Mouse (Mus musculus) midbrain, embryonic 14.5 days (tissue): ENCODE results near the gene Fnip2. TPM values are rescaled to one million over a fixed set of nuclear protein-coding genes. Genes with fewer than 3 reads are reported as not detected.

Experiments
- ATAC-seq: fragments of 200-750 bp; cut with Nextera tagmentation; 2 replicates; pipeline ENCODE4 v1.8.0; 2017; ENCODE audit warnings: moderate number of reproducible peaks, moderate library complexity; ENCODE audit not compliant: low FRiP score, low TSS enrichment
- DNase-seq: peaks from one replicate; pipeline ENCODE4 v3.0.0-alpha.2; 2015
- H3K27ac ChIP-seq: fragments of 300-500 bp; sonication (generic); replicated peaks from 2 replicates; pipeline ENCODE4 v1.5.1; 2014; ENCODE audit warnings: mild to moderate bottlenecking, low read depth, low read length, moderate library complexity
- H3K27me3 ChIP-seq: fragments of 300-500 bp; sonication (generic); 2 replicates; pipeline ENCODE4 v1.6.1; 2014; ENCODE audit warnings: low read length, control low read depth, mixed read lengths; ENCODE audit not compliant: control insufficient read depth, insufficient read depth
- H3K36me3 ChIP-seq: fragments of 300-500 bp; sonication (generic); 2 replicates; pipeline ENCODE4 v1.6.1; 2014; ENCODE audit warnings: low read length, control low read depth; ENCODE audit not compliant: control insufficient read depth, insufficient read depth
- H3K4me1 ChIP-seq: fragments of 300-500 bp; sonication (generic); 2 replicates; pipeline ENCODE4 v1.6.1; 2014; ENCODE audit warnings: mild to moderate bottlenecking, antibody characterized with exemption, low read length, control low read depth; ENCODE audit not compliant: control insufficient read depth, insufficient read depth
- H3K4me2 ChIP-seq: fragments of 300-500 bp; sonication (generic); 2 replicates; pipeline ENCODE4 v1.6.1; 2014; ENCODE audit warnings: mild to moderate bottlenecking, low read length, moderate library complexity
- H3K4me3 ChIP-seq: fragments of 300-500 bp; sonication (generic); replicated peaks from 2 replicates; pipeline ENCODE4 v1.5.1; 2014; ENCODE audit warnings: low read depth, low read length
- H3K9ac ChIP-seq: fragments of 300-500 bp; sonication (generic); replicated peaks from 2 replicates; pipeline ENCODE4 v1.6.1; 2014; ENCODE audit warnings: mild to moderate bottlenecking, low read length, moderate library complexity
- H3K9me3 ChIP-seq: fragments of 300-500 bp; sonication (generic); 2 replicates; pipeline ENCODE4 v1.6.1; 2016; ENCODE audit warnings: low read length, control low read depth, mixed read lengths; ENCODE audit not compliant: control insufficient read depth
- WGBS: fragments of 180-500 bp; shearing (Covaris S2); extraction: QIAGEN DNeasy Blood & Tissue Kit; methylation state at CpG from one replicate; pipeline ENCODE4 v1.1.7; 2014; 5-methylcytosine and 5-hydroxymethylcytosine counted together
- polyA plus RNA-seq: library from polyadenylated mRNA; unstranded; fragments of >200 nt; fragmentation: Nextera tagmentation; extraction: Ambion mirVana; gene quantifications from 2 replicates; pipeline ENCODE4 v1.2.1, GENCODE M21; 2014

Gene Fnip2
- polyA plus RNA-seq, 1 experiment from 2014 or later: 7.7 TPM

GRCm38 (mm10) chr3:79434985-79435384 lies 132.6 kb downstream of the Fnip2 start:
- 18% methylated on average over 5 of the region's 5 CpGs for WGBS
- no peak overlapping the region for H3K9ac ChIP-seq
- H3K27ac ChIP-seq: no peak overlapping the region
- no peaks in the 10 kb centered on the region for H3K27me3 ChIP-seq
- no peaks in the 10 kb centered on the region for H3K4me1 ChIP-seq
- H3K4me3 ChIP-seq: no peak overlapping the region
- no peaks in the 10 kb centered on the region for H3K36me3 ChIP-seq
- ATAC-seq: no peak
- no peak for DNase-seq
- H3K9me3 ChIP-seq: no peaks in the 10 kb centered on the region
- no peak overlapping the region for H3K4me2 ChIP-seq

GRCm38 (mm10) chr3:79434436-79434835 lies 133.2 kb downstream of the Fnip2 start:
- WGBS: 76% methylated on average over 9 of the region's 9 CpGs
- Histone ChIP-seq H3K9ac (no peak overlapping the region), H3K27ac (no peak overlapping the region), H3K4me2 (no peak overlapping the region), H3K9me3 (no peaks in the 10 kb centered on the region), H3K4me1 (no peaks in the 10 kb centered on the region), H3K27me3 (no peaks in the 10 kb centered on the region), H3K36me3 (no peaks in the 10 kb centered on the region), H3K4me3 (no peak overlapping the region)
- ATAC-seq: no peak
- DNase-seq: no peak

GRCm38 (mm10) chr3:79433593-79433992 lies 134.0 kb downstream of the Fnip2 start:
- Histone ChIP-seq H3K4me3 (no peak overlapping the region), H3K9ac (no peak overlapping the region), H3K27me3 (no peaks in the 10 kb centered on the region), H3K36me3 (no peaks in the 10 kb centered on the region), H3K9me3 (no peaks in the 10 kb centered on the region), H3K27ac (no peak overlapping the region), H3K4me1 (no peaks in the 10 kb centered on the region), H3K4me2 (no peak overlapping the region)
- ATAC-seq: no peak
- no peak for DNase-seq

- H3K27me3 ChIP-seq: no peaks in the 10 kb centered on the region
- no peaks in the 10 kb centered on the region for H3K36me3 ChIP-seq
- H3K27ac ChIP-seq: no peak overlapping the region
- H3K9me3 ChIP-seq: no peaks in the 10 kb centered on the region
- ATAC-seq (no peak), DNase-seq (no peak)
- no peak overlapping the region for H3K4me3 ChIP-seq
- no peak overlapping the region for H3K9ac ChIP-seq
- no peaks in the 10 kb centered on the region for H3K4me1 ChIP-seq
- H3K4me2 ChIP-seq: no peak overlapping the region
- WGBS: 91% methylated on average over 1 of the region's 1 CpGs
These were observed 142.2 kb downstream of the Fnip2 start for GRCm38 (mm10) chr3:79425441-79425840.

GRCm38 (mm10) chr3:79418921-79419320 lies 148.7 kb downstream of the Fnip2 start:
- Histone ChIP-seq H3K9ac (no peak overlapping the region), H3K27ac (no peak overlapping the region), H3K36me3 (no peaks in the 10 kb centered on the region), H3K9me3 (no peaks in the 10 kb centered on the region), H3K27me3 (no peaks in the 10 kb centered on the region), H3K4me1 (peaks cover 13% of the 10 kb centered on the region; the same call in 1 of the 2 replicates), H3K4me3 (no peak overlapping the region), H3K4me2 (no peak overlapping the region)
- DNase-seq: no peak
- ATAC-seq: no peak
- WGBS: 89% methylated on average over 14 of the region's 14 CpGs

- no peaks in the 10 kb centered on the region for H3K36me3 ChIP-seq
- H3K27ac ChIP-seq: peak overlapping the region; percentile 80
- H3K9me3 ChIP-seq: no peaks in the 10 kb centered on the region
- H3K4me2 ChIP-seq: peak overlapping the region; percentile 21; the same call in 1 of the 2 replicates
- DNase-seq (peak; percentile 89), ATAC-seq (peak; percentile 91)
- 9% methylated on average over 4 of the region's 4 CpGs for WGBS
- H3K9ac ChIP-seq: no peak overlapping the region
- peaks cover 13% of the 10 kb centered on the region; the same call in 1 of the 2 replicates for H3K4me1 ChIP-seq
- H3K27me3 ChIP-seq: no peaks in the 10 kb centered on the region
- no peak overlapping the region for H3K4me3 ChIP-seq
These were observed 150.5 kb downstream of the Fnip2 start for GRCm38 (mm10) chr3:79416944-79417680.

GRCm38 (mm10) chr3:79415929-79416328 lies 151.7 kb downstream of the Fnip2 start:
- H3K9ac ChIP-seq: no peak overlapping the region
- 0 out of 2 replicates have a peak overlapping the region, but pooled peaks have one; percentile 80 for H3K27ac ChIP-seq
- H3K36me3 ChIP-seq: no peaks in the 10 kb centered on the region
- no peak overlapping the region for H3K4me2 ChIP-seq
- DNase-seq (no peak), ATAC-seq (no peak)
- H3K4me3 ChIP-seq: no peak overlapping the region
- H3K9me3 ChIP-seq: no peaks in the 10 kb centered on the region
- peaks cover 13% of the 10 kb centered on the region; the same call in 1 of the 2 replicates for H3K4me1 ChIP-seq
- H3K27me3 ChIP-seq: no peaks in the 10 kb centered on the region

GRCm38 (mm10) chr3:79415081-79415480 lies 152.5 kb downstream of the Fnip2 start:
- 87% methylated on average over 5 of the region's 5 CpGs for WGBS
- ATAC-seq: no peak
- DNase-seq: no peak

GRCm38 (mm10) chr3:79413492-79413891 lies 154.1 kb downstream of the Fnip2 start:
- no peak overlapping the region for H3K4me3 ChIP-seq
- H3K27me3 ChIP-seq: no peaks in the 10 kb centered on the region
- H3K27ac ChIP-seq: no peak overlapping the region
- DNase-seq: no peak
- no peak overlapping the region for H3K4me2 ChIP-seq
- H3K36me3 ChIP-seq: no peaks in the 10 kb centered on the region
- H3K9ac ChIP-seq: no peak overlapping the region
- 93% methylated on average over 1 of the region's 1 CpGs for WGBS
- H3K9me3 ChIP-seq: no peaks in the 10 kb centered on the region
- no peak for ATAC-seq
- peaks cover 19% of the 10 kb centered on the region; the same call in 1 of the 2 replicates for H3K4me1 ChIP-seq

More at GRCm38 (mm10) chr3:79415081-79415480, 152.5 kb downstream of the Fnip2 start:
- no peak overlapping the region for H3K27ac ChIP-seq
- no peaks in the 10 kb centered on the region for H3K36me3 ChIP-seq
- no peak overlapping the region for H3K4me3 ChIP-seq
- no peak overlapping the region for H3K9ac ChIP-seq
- no peaks in the 10 kb centered on the region for H3K27me3 ChIP-seq
- no peaks in the 10 kb centered on the region for H3K9me3 ChIP-seq
- H3K4me1 ChIP-seq: peaks cover 13% of the 10 kb centered on the region; the same call in 1 of the 2 replicates
- no peak overlapping the region for H3K4me2 ChIP-seq
